Mouse (Mus musculus): ENCODE results near the gene Tnip1.

- TF ChIP-seq CTCF (IDR thresholded peaks at IDR 0.05; ENCODE audit: low read depth, low read length) (no peak), POLR2A (IDR thresholded peaks at IDR 0.05; ENCODE audit: extremely low read depth, insufficient read depth, low read length) (no peak)
Observed at GRCm38 (mm10) chr11:55004970-55005502, 42.3 kb upstream of the Tnip1 start.

All from liver, adult 2 months (tissue).